Mouse (Mus musculus): ENCODE measurements around the gene Igdcc3. TPM values are rescaled to one million over a fixed set of nuclear protein-coding genes. Genes with fewer than 3 reads are reported as not detected.
A peak's percentile ranks its signal among the peaks of the same experiment; 100 is the strongest.

Igdcc3 gene
- polyA plus RNA-seq, 1 experiment, result 0.30 TPM

- peak; percentile 70 to 76 for DNase-seq (ENCODE audit: low read depth in 1 of 2, low spot score in 2 of 2)
- H3K4me3 ChIP-seq (ENCODE audit: extremely low read depth, insufficient read depth, insufficient read length), result no peak overlapping the region
- H3K36me3 ChIP-seq (ENCODE audit: control insufficient read depth, insufficient read depth, low read length), result no peaks in the 10 kb centered on the region
- H3K27ac ChIP-seq (ENCODE audit: insufficient read depth, low read length), result no peak overlapping the region
- 8% methylated on average over 3 of the region's 3 CpGs for WGBS
- no peak for TF ChIP-seq POLR2A (IDR thresholded peaks at IDR 0.05; ENCODE audit: low read depth, low read length)
- TF ChIP-seq CTCF (IDR thresholded peaks at IDR 0.05; ENCODE audit: extremely low read depth, insufficient read depth, insufficient read length, insufficient replicate concordance), result peak; percentile 90; the same call in 1 of the 2 replicates
- no peaks in the 10 kb centered on the region for H3K27me3 ChIP-seq (ENCODE audit: control insufficient read depth, insufficient read depth, low read length)
- peaks cover 10% of the 10 kb centered on the region for H3K4me1 ChIP-seq (ENCODE audit: control insufficient read depth, insufficient read depth, insufficient read length)
Measured at GRCm38 (mm10) chr9:65188599-65188998, 47.6 kb downstream of the Igdcc3 start.

- peaks cover 16% of the 10 kb centered on the region for H3K4me1 ChIP-seq (ENCODE audit: control insufficient read depth, insufficient read depth, insufficient read length)
- no peaks in the 10 kb centered on the region for H3K36me3 ChIP-seq (ENCODE audit: control insufficient read depth, insufficient read depth, low read length)
- no peak overlapping the region for H3K27ac ChIP-seq (ENCODE audit: insufficient read depth, low read length)
- no peak for DNase-seq (ENCODE audit: low read depth in 1 of 2, low spot score in 2 of 2)
- TF ChIP-seq CTCF (IDR thresholded peaks at IDR 0.05; ENCODE audit: extremely low read depth, insufficient read depth, insufficient read length, insufficient replicate concordance) (no peak), POLR2A (IDR thresholded peaks at IDR 0.05; ENCODE audit: low read depth, low read length) (no peak)
- WGBS, result 94% methylated on average over 7 of the region's 7 CpGs
- H3K27me3 ChIP-seq (ENCODE audit: control insufficient read depth, insufficient read depth, low read length), result no peaks in the 10 kb centered on the region
- no peak overlapping the region for H3K4me3 ChIP-seq (ENCODE audit: extremely low read depth, insufficient read depth, insufficient read length)
Measured at GRCm38 (mm10) chr9:65190306-65190705, 49.3 kb downstream of the Igdcc3 start.

GRCm38 (mm10) chr9:65191389-65191754 is 50.4 kb downstream of the Igdcc3 start:
- 81% methylated on average over 2 of the region's 2 CpGs for WGBS
- Histone ChIP-seq H3K27me3 (ENCODE audit: control insufficient read depth, insufficient read depth, low read length) (no peaks in the 10 kb centered on the region), H3K36me3 (ENCODE audit: control insufficient read depth, insufficient read depth, low read length) (no peaks in the 10 kb centered on the region), H3K27ac (ENCODE audit: insufficient read depth, low read length) (no peak overlapping the region), H3K4me1 (ENCODE audit: control insufficient read depth, insufficient read depth, insufficient read length) (peaks cover 18% of the 10 kb centered on the region), H3K4me3 (ENCODE audit: extremely low read depth, insufficient read depth, insufficient read length) (no peak overlapping the region)
- DNase-seq (ENCODE audit: low read depth in 1 of 2, low spot score in 2 of 2), result no peak
- TF ChIP-seq POLR2A (IDR thresholded peaks at IDR 0.05; ENCODE audit: low read depth, low read length), result no peak
- no peak for TF ChIP-seq CTCF (IDR thresholded peaks at IDR 0.05; ENCODE audit: extremely low read depth, insufficient read depth, insufficient read length, insufficient replicate concordance)

GRCm38 (mm10) chr9:65191755-65192469 is 50.9 kb downstream of the Igdcc3 start:
- Histone ChIP-seq H3K4me1 (ENCODE audit: control insufficient read depth, insufficient read depth, insufficient read length) (peaks cover 15% of the 10 kb centered on the region), H3K27me3 (ENCODE audit: control insufficient read depth, insufficient read depth, low read length) (no peaks in the 10 kb centered on the region), H3K4me3 (ENCODE audit: extremely low read depth, insufficient read depth, insufficient read length) (no peak overlapping the region), H3K27ac (ENCODE audit: insufficient read depth, low read length) (no peak overlapping the region), H3K36me3 (ENCODE audit: control insufficient read depth, insufficient read depth, low read length) (no peaks in the 10 kb centered on the region)
- no peak for DNase-seq (ENCODE audit: low read depth in 1 of 2, low spot score in 2 of 2)
- 81% methylated on average over 8 of the region's 8 CpGs for WGBS
- no peak for TF ChIP-seq CTCF (IDR thresholded peaks at IDR 0.05; ENCODE audit: extremely low read depth, insufficient read depth, insufficient read length, insufficient replicate concordance)
- TF ChIP-seq POLR2A (IDR thresholded peaks at IDR 0.05; ENCODE audit: low read depth, low read length), result no peak

GRCm38 (mm10) chr9:65193214-65193613 is 52.2 kb downstream of the Igdcc3 start:
- Histone ChIP-seq H3K27me3 (ENCODE audit: control insufficient read depth, insufficient read depth, low read length) (no peaks in the 10 kb centered on the region), H3K4me3 (ENCODE audit: extremely low read depth, insufficient read depth, insufficient read length) (no peak overlapping the region), H3K4me1 (ENCODE audit: control insufficient read depth, insufficient read depth, insufficient read length) (peaks cover 16% of the 10 kb centered on the region; the same call in 1 of the 2 replicates), H3K36me3 (ENCODE audit: control insufficient read depth, insufficient read depth, low read length) (no peaks in the 10 kb centered on the region), H3K27ac (ENCODE audit: insufficient read depth, low read length) (no peak overlapping the region)
- 69% methylated on average over 12 of the region's 12 CpGs for whole genome bisulfite sequencing
- DNase-seq (ENCODE audit: low read depth in 1 of 2, low spot score in 2 of 2), result no peak
- TF ChIP-seq CTCF (IDR thresholded peaks at IDR 0.05; ENCODE audit: extremely low read depth, insufficient read depth, insufficient read length, insufficient replicate concordance) (no peak), POLR2A (IDR thresholded peaks at IDR 0.05; ENCODE audit: low read depth, low read length) (no peak)

GRCm38 (mm10) chr9:65195053-65195452 is 54.1 kb downstream of the Igdcc3 start, which contains the start of gene Parp16:
Parp16 (plus strand) TSS chr9:65195353.
- Histone ChIP-seq H3K4me1 (ENCODE audit: control insufficient read depth, insufficient read depth, insufficient read length) (peaks cover 16% of the 10 kb centered on the region; the same call in 1 of the 2 replicates), H3K4me3 (ENCODE audit: extremely low read depth, insufficient read depth, insufficient read length) (0 out of 2 replicates have a peak within 1 kb of the TSS, but pooled peaks have one; percentile 17), H3K36me3 (ENCODE audit: control insufficient read depth, insufficient read depth, low read length) (no peaks in the 10 kb centered on the region), H3K27ac (ENCODE audit: insufficient read depth, low read length) (peak within 1 kb of the TSS; percentile 90), H3K27me3 (ENCODE audit: control insufficient read depth, insufficient read depth, low read length) (no peaks in the 10 kb centered on the region)
- WGBS, result 68% methylated on average over 4 of the region's 4 CpGs
- TF ChIP-seq CTCF (IDR thresholded peaks at IDR 0.05; ENCODE audit: extremely low read depth, insufficient read depth, insufficient read length, insufficient replicate concordance) (no peak), POLR2A (IDR thresholded peaks at IDR 0.05; ENCODE audit: low read depth, low read length) (no peak)
- no peak for DNase-seq (ENCODE audit: low read depth in 1 of 2, low spot score in 2 of 2)

GRCm38 (mm10) chr9:65195621-65195981 is 54.6 kb downstream of the Igdcc3 start:
- WGBS, result 6% methylated on average over 8 of the region's 8 CpGs
- no peaks in the 10 kb centered on the region for H3K27me3 ChIP-seq (ENCODE audit: control insufficient read depth, insufficient read depth, low read length)
- H3K4me3 ChIP-seq (ENCODE audit: extremely low read depth, insufficient read depth, insufficient read length), result no peak overlapping the region
- no peak; the same call in 1 of the 2 replicates for TF ChIP-seq POLR2A (IDR thresholded peaks at IDR 0.05; ENCODE audit: low read depth, low read length)
- TF ChIP-seq CTCF (IDR thresholded peaks at IDR 0.05; ENCODE audit: extremely low read depth, insufficient read depth, insufficient read length, insufficient replicate concordance), result no peak
- peaks cover 16% of the 10 kb centered on the region; the same call in 1 of the 2 replicates for H3K4me1 ChIP-seq (ENCODE audit: control insufficient read depth, insufficient read depth, insufficient read length)
- DNase-seq (ENCODE audit: low read depth in 1 of 2, low spot score in 2 of 2), result peak in 1 of 2 experiments; percentile 26
- no peaks in the 10 kb centered on the region for H3K36me3 ChIP-seq (ENCODE audit: control insufficient read depth, insufficient read depth, low read length)
- peak overlapping the region; percentile 90 for H3K27ac ChIP-seq (ENCODE audit: insufficient read depth, low read length)

Data from spleen, adult 2 months (tissue).